Mouse (Mus musculus) left cerebral cortex, adult 8-10 months (tissue): ENCODE data around the gene Smim27. TPM values are rescaled to one million over a fixed set of nuclear protein-coding genes. Genes with fewer than 3 reads are reported as not detected.

Experiments
- DNase-seq, 2 experiments: peaks; one replicate each; pipeline ENCODE4 v3.0.0; 2022; ENCODE audit warnings: low spot score in 2 of 2
- total RNA-seq, 4 experiments: library from RNA; stranded (reverse); gene quantifications; 2 replicates each; pipeline ENCODE4 v1.2.4; 2022

The Smim27 gene
- total RNA-seq: 10 to 100 TPM; 13.2 to 18.9 (median 16.8) TPM

DNA sequence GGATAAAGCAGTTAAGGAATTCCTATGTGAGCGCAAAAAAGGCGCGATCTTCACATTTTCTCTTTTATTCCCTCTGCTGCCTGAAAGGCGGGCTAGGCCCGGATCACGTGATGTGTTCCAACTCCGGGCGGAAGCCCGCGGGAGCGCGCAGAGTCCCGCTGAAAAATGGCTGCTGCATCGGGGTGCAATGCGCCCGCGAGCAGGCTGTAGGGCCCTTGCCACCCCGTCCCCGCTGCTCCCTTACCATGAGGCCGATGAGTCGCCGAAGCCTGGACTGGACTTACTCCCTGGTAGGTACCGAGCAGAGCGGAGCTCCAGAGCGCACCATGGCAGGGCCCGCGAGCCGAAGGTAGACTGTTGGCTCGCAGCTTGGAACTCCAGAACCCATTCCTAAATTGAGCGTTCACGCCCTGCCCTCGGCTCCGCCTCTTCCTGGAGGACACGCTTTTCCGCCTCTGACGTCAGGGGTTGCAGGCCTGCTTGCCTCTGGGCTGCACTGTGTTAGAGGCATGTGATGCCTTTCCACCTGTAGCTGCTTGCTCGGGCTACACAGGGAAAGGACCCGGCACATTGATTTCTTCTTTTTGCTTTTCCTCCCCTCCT lies at the start of gene Smim27, which contains the start of gene Topors:
Smim27 (plus strand) TSS at position 150 of the 603 bp plus-strand sequence.
Topors (minus strand) TSS at position 421 of the 603 bp plus-strand sequence.
- peak; percentile 92 to 93 for DNase-seq

DNA sequence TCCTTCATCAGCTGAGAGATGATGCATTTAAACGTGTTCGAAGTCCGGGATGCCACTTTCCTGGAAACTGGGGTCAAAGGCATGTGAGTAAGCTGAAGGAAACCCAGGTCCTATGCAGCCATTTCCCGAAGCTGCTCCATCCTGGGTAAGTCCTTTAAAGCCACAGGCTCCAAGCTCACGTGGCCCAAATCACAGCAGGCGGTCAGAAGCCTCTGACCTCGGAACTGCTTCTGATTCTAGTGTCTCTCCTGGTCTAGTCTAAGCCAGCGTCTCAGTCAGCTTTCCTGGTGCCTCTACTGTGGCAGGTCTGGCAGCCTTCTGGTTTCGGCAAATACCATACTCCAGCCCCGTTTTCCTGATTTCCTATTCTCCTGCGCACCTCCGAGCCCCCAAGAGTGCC lies 48.9 kb upstream of the Smim27 start:
- no peak for DNase-seq

DNA sequence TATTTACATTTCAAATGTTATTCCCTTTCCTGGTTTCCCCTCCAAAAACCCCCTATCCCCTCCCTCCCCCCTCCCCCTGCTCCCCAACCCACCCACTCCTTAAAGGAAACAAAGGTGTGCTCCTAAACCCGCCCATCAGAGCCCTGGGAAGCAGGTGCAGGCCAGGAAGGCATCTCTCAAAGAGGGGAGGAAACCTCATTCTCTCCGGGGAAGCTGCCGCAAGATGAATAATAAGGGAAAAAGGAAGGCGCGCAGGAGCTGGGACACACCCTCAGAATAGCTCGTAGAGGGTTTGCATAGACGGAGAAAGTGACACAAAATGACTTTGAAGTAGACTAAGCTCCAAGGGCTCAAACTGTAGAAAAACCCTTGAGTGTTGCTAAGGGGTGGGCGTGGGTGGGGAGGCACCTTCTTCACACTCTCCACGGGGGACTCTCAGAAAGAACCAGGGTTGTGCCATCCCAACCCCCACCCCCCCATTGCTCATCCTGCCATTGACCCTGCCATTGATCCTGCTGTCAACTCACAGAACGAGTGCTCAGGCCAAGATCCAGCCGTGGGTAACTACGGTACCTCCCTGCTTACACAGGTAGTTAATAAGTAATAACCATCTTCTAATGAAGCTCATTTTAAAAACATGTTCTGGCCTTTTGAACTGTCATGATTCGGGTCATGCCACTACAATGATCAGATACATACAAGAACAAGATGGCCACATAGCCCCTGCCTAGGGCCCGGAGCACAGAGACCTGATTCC lies 48.2 kb upstream of the Smim27 start:
- DNase-seq: no peak

DNA sequence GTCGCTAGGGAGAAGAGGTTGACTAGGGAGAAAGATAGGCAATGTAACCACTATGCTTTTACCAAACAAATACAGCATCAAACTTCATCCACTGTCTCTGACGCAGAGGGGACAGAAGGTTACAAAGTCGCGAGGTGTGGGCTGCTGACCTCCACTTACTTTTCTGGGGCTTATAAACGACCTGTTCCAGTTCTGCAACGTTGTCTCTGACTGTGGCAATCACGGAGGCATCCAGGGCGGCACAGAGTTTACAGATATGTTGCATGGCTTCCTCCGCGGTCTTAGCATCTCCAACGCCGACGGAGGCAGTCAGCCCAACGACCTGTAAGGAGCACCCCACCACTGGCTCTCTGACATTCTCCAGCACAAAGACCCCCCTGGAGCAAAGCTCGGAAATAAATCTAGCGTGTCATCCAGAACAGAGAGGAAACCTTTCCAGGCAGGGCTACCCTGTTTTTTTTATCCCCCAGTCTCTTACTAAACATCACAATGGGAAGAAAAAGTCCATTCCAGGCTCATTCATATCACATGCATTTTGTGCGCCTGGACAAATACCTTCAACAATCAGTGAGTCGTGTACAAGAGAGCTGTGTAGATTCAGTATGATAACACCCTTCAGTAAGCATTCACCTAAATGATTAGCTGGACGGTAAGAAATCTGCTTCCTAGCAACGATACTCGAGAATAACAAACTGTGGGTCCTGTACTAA lies 47.3 kb upstream of the Smim27 start:
- DNase-seq: no peak

DNA sequence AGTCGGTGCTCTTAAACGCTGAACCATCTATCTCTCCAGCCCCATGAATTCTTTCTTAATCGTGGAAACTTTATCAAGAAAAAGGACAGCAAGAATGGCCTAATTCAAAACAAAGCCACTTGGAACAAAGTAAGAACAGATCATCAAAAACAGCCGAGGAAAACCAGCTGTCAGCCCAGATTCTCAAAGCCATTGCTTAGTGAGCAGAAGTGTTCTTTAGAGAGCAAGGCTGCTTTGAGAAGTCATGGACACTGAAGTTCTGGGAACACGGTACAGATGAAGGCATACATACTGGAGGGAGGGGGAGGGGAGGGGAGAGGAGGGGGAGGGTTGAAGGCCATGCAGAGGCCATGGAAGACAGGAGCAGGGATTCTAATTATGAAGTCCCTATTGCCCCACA lies 43.3 kb upstream of the Smim27 start:
- no peak for DNase-seq

DNA sequence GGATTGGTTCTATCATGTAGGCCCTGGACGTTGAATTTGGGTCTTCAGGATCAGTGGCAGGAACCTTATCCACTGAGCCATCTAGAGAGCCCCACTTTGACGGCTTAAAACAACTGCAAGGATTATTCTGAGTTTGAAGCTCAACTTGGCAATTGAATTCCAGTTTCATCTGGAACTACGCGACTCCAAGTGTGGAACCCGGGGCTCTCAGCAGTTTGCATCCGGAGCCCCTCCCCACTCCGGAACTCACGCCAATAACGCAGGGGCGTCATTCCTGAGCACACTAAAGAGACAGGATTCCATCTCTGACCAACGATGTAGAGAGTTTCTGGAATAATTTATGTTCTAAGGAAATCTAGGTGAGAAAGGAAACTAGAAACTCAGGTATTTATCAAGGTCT lies 42.2 kb upstream of the Smim27 start:
- no peak for DNase-seq

DNA sequence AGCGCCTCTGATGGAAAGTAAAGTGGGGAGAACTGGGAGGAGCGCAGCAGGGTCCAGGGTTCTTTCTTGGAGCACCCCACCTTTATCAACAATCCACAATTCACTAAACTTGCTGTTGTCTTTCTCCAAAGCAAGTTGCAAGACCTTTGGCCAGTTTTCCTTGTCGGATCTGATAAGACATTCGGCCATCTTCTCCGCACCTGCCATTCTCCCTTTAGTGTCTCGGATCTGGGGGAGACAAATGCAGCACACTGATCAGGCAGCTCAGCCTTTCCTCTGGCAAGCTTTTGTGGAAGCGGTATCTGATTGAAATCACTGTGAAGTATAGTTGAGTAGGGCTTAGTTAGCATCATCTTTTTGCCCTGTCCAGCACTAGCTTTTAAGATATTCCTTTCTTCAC lies 41.5 kb upstream of the Smim27 start:
- DNase-seq: no peak

DNA sequence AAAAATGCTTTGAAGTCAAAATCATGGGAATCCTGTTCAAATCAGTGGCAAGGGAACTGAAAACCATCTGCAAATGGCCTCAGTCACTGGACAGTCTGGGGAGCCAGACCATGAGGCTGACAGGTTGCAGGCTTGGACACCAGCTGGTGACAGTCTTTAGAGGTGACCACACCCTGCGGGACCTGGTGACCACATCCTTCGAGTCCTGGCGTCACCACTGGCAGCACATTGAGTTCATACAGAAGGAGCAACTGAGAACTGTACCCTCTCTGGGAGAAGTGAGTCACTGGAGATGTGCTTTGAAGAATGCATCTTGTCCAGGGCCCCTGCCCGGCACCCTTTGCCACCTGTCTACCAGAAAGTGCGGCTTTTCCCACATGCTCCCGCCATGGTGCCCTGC lies 39.7 kb upstream of the Smim27 start:
- no peak for DNase-seq

DNA sequence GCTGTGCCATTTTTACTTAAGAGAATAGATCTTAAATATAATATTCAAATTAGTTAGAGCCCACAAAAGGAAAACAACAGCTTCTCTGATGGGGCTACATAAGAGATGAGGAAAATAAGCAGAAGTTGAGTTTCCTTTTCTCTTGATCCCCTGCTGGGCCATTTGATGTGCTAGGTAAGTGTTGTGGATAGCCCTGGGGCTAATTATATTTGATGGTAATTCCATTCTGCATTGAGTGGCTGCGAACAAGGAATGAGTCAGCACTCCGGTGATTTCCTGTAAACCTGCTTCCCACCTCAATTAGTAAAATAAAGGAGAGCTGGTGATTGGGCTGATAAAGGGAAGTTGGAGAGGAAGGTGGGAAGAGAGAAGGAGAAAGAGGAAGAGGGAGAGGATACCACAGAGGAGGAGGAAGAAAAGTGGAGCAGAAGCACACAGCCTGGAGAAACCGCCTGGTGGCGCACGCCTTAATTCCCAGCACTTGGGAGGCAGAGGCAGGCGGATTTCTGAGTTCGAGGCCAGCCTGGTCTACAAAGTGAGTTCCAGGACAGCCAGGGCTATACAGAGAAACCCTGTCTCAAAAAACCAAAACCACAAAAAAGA lies 36.2 kb upstream of the Smim27 start:
- DNase-seq: no peak

DNA sequence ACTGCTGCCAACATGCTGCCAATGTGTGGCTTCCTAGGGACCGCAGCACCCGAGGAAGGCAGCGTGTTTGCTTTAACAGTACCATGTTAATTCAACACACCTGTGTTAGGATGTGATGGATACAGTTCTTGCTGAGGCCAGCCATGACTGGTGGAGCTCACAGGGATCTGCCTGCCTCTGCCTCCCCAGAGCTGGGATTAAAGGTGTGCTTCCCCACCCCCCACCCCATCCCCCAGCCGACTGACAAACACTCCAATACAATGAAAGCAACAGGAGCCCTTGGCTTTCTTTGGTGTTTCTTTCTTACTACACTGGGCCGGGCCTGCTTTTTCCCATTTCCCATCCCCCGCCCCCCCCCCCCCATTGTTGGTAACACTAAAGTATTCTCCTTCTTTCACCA lies 35.1 kb upstream of the Smim27 start:
- DNase-seq: no peak

DNA sequence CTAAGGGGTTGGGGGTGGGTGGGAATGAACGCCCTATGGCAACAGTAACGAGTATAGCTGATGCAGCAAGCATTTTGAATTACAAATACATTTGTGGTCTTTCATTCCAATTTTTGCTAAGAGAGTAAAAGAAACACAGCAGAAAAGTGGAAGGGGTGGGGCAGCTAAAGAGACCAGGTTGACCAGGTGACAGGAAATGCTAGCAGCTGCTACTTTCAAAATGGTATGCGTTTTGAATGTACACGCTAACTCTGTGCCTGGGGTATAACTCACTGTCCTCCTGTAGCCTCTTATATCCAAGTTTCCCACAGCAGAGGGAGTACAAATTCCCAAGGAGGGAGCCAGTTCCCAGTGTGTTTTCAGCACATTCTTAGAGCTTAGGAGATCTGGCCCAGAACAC lies 32.5 kb upstream of the Smim27 start:
- no peak for DNase-seq

DNA sequence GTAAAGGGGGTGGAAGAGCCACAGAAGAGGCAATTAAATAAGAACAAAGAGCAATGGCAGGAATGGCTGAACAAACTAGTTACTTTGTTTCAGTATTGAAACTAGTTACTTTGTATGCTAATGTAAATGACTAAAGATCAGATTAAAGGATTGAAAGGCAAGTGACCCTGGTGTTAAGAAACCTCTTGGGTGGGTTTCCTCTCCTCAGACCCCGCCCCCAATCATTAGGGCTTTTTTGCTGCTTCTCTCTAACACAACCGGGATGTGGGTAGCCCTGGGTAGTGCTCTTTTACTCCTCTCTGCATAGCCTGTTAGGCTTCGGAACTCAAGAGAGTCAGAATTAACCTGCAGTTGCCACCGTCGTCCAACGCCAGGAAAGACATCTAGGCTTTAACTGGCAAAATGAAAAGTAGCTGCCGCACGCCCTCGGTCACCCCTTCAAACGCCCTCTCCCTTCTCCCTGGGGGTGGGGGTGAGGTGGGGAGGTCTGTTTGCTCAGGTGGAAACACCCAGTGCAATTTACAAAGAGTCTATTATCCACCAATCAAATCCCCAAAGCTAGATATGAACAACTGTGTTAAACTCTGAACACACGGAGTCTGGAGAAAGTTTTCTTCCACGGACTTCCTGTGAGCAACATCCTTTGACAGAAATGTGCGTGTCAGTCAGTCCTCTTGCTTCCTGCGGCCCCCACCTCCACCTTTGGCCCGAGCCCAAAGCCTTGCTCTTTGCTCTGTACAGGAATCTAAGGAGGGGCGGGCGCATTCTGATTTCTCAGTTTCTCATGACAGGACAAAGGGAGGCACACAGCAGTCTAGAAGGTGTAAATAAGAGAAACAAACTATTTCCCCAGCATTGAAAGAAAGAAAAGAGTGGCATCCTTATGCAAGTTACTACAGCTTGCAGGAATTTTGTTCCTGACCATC lies 30.6 kb upstream of the Smim27 start:
- no peak for DNase-seq

DNA sequence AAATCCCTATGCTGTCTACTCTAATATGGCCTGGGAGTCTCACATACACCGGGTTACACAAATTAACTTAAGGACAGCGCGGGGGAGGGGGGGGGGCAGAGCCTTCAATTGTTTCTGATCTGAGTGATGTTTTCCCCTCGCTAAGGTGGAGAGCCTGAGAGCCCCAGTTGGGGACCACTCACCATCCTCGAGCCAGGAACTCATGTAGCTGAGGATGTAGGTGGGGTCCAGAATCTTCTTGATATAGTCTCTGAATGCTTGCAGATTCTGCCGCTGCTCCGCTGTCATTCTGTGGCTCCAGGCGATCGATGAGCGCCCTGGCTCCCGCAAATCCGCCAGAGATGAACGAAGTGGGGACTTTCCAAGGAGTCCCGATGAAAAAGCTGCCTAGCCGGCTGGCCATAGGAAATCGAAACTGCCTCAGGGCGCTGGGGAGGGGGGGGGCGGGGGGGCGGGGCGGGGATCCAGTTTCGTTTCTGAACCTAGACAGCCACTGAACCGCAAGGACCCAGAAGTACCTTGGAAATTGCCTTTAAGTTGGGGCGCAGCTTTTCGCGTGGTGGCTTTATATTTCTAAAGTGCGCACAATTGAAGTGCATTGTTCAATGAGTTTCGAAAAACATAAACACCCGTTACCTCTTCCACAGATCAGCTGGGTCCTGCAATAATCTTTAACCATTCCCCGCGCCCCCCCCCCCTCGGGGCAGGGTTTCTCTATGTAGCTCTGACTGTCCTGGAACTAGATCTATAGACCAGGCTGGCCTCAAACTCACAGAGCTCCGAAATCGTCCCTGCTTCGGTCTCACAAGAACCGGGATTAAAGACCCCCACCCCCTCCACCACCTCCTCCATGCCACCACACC lies 29.7 kb upstream of the Smim27 start, which contains the start of gene Ddx58:
Ddx58 (minus strand) TSS at position 420 of the 863 bp plus-strand sequence.
- no peak for DNase-seq

DNA sequence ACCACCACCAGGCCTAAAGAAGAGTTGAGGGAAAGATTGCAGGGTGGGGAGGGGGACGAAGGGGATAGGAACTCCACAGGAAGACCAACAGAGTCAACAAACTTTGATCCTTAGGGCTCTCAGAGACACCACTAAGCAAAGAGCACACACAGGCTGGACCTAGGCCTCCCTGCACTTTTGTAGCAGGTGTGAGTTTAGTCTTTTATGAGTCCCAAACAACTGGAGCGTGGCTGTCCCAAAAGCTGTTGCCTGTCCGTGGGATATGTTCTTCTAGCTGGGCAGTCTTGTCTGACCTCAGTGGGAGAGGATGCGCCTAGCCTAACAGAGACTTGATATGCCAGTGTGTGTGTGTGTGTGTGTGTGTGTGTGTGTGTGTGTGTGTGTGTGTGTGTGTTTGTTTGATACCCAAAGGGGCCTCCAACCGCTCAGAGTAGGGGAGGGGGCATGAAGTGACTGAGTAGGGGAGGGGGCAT lies 29.1 kb upstream of the Smim27 start:
- DNase-seq: no peak

DNA sequence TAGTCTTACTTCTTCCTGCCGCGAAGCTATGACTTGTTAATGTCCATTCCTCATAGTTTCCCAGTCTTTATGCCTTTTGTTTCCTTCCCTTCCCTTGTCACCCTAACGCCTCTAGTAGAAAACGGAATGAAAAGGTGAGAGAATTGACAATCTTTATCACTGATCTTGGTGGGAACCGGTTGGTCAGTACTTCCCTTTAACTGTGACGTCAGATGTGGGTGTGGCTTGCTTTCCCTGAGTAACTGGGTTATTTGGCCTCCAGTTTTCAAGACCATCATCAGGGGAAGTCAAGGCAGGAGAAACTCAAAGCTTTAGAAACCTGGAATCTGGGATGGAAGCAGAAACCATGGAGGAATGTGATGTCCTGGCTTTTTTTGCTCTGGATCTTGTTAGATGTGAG lies 27.5 kb upstream of the Smim27 start:
- no peak for DNase-seq

DNA sequence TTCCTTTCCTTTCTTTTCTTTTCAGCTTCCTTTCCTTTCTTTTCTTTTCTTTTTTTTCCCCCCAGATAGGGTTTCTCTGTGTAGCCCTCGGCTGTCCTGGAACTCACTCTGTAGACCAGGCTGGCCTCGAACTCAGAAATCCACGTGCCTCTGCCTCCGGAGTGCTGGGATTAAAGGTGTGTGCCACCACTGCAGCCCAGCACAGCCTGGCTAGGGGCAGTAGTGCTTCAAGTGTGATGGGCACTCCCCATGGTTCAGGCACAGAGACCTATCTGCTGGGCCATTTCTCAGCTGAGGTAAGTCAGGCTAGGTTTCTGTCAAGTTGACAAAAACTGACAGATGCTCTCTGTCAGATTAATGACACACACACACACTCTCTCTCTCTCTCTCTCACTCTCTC lies 26.4 kb upstream of the Smim27 start:
- DNase-seq: no peak

DNA sequence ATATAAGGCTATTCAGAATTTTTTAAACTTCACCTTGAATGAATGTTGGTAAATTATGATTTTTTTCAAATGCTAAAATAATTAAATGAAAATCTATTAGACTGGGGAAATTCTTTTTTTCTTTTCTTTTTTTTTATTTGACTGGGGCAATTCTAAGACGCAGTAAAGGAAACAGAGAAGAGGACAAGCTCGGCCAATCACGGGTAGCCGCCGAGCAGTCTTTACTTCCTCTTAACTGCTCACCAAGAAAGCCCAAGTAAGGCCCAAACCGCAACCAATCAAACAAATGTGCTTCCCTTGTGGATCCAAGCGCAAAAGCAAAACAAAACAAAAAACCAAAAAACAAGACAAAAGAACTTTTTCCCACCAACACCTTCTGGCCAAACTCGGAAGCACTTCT lies 25.3 kb upstream of the Smim27 start:
- no peak for DNase-seq

DNA sequence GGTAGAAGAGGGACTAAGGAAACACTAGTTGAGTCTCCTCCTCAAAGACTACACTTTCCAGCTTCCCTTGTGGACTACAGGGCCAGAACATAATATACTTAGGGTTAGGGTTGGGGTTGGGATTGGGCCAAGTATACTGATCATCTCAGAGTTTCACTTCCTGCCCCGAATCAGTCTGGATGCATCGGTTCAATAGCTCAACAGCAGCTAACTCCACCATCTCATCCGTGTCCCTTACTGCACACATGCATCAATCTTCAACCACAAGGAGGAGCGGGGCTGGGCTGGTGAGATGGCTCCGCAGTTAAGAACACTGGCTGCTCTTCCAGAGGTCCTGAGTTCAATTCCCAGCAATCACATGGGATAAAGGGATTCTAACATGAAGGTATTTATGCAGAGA lies 18.4 kb upstream of the Smim27 start:
- no peak for DNase-seq

DNA sequence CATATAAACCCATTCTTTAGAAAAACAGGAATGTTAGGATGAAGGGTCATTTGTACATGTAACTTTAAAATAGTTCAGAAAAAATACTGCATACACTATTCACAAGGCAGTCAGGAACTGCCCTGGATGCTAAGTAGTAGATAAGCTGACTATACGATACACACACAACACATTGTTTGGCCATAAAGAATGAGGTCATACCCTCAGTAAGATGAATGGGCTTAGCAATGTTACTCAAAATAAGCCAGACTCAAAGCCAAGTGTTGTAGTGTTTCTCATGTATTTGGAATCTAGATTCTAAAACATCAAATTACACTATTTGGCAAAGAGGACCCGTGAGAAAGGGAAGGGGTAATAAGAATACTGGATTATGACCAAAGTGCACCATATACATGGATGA lies 15.6 kb upstream of the Smim27 start:
- no peak for DNase-seq
